Mouse (Mus musculus): ENCODE data around the gene Map3k20.

GRCm38 (mm10) chr2:72478921-72479320 lies 193.5 kb downstream of the Map3k20 start:
- TF ChIP-seq EP300 (IDR thresholded peaks at IDR 0.05; ENCODE audit: low read depth), result no peak
- no peak for TF ChIP-seq CTCF (IDR thresholded peaks at IDR 0.05; ENCODE audit: low read depth)

Measured in liver, postnatal 0 days (tissue).